Mouse (Mus musculus) forebrain, postnatal 0 days (tissue): ENCODE data around the gene F5. TPM values are rescaled to one million over a fixed set of nuclear protein-coding genes. Genes with fewer than 3 reads are reported as not detected.

Source experiments
- ATAC-seq: fragments of 200-750 bp; cut with Nextera tagmentation; 2 replicates; pipeline ENCODE4 v1.8.0; 2017; ENCODE audit warnings: mild to moderate bottlenecking, moderate library complexity
- DNase-seq: peaks from one replicate; pipeline ENCODE4 v3.0.0-alpha.2; 2015
- H3K27ac ChIP-seq: fragments of 300-500 bp; sonication (generic); 2 replicates; pipeline ENCODE4 v1.5.1; 2014; ENCODE audit warnings: low read depth, mild to moderate bottlenecking, antibody characterized with exemption, low read length, moderate library complexity, mixed read lengths
- H3K27me3 ChIP-seq: fragments of 300-500 bp; sonication (generic); 2 replicates; pipeline ENCODE4 v1.6.1; 2014; ENCODE audit warnings: mild to moderate bottlenecking, low read length, mixed read lengths; ENCODE audit not compliant: insufficient read depth
- H3K36me3 ChIP-seq: fragments of 300-500 bp; sonication (generic); 2 replicates; pipeline ENCODE4 v1.6.1; 2014; ENCODE audit warnings: mild to moderate bottlenecking, moderate library complexity; ENCODE audit not compliant: insufficient read depth
- H3K4me1 ChIP-seq: fragments of 300-500 bp; sonication (generic); 2 replicates; pipeline ENCODE4 v1.6.1; 2014; ENCODE audit warnings: antibody characterized with exemption; ENCODE audit not compliant: insufficient read depth
- H3K4me2 ChIP-seq: fragments of 300-500 bp; sonication (generic); 2 replicates; pipeline ENCODE4 v1.6.1; 2014; ENCODE audit warnings: low read depth, mild to moderate bottlenecking, moderate library complexity
- H3K4me3 ChIP-seq: fragments of 300-500 bp; sonication (generic); 2 replicates; pipeline ENCODE4 v1.5.1; 2014; ENCODE audit warnings: low read depth, low read length, mixed read lengths
- H3K9ac ChIP-seq: fragments of 300-500 bp; sonication (generic); 2 replicates; pipeline ENCODE4 v1.6.1; 2014; ENCODE audit warnings: mild to moderate bottlenecking
- H3K9me3 ChIP-seq: fragments of 300-500 bp; sonication (generic); 2 replicates; pipeline ENCODE4 v1.6.1; 2016; ENCODE audit warnings: low read length
- CTCF ChIP-seq: sonication (generic); IDR thresholded peaks from 2 replicates; pipeline ENCODE4 v1.5.1; 2016; ENCODE audit warnings: antibody characterized with exemption, control low read depth, low read depth
- WGBS: fragments of 180-500 bp; shearing (Covaris S2); extraction: QIAGEN DNeasy Blood & Tissue Kit; methylation state at CpG from one replicate; pipeline ENCODE4 v1.1.7; 2014; 5-methylcytosine and 5-hydroxymethylcytosine counted together
- polyA plus RNA-seq: library from polyadenylated mRNA; unstranded; fragments of >200 nt; fragmentation: Nextera tagmentation; extraction: Ambion mirVana; gene quantifications from 2 replicates; pipeline ENCODE4 v1.2.1, GENCODE M21; 2015
- total RNA-seq: library from RNA; depleted of rRNA; stranded (reverse); fragments of >200 nt; gene quantifications from 2 replicates; pipeline ENCODE4 v1.2.3, GENCODE M21; 2014

Gene F5
- total and polyA plus RNA-seq, 2 experiments from 2014 or later, result 0.29 to 0.48 TPM

DNA sequence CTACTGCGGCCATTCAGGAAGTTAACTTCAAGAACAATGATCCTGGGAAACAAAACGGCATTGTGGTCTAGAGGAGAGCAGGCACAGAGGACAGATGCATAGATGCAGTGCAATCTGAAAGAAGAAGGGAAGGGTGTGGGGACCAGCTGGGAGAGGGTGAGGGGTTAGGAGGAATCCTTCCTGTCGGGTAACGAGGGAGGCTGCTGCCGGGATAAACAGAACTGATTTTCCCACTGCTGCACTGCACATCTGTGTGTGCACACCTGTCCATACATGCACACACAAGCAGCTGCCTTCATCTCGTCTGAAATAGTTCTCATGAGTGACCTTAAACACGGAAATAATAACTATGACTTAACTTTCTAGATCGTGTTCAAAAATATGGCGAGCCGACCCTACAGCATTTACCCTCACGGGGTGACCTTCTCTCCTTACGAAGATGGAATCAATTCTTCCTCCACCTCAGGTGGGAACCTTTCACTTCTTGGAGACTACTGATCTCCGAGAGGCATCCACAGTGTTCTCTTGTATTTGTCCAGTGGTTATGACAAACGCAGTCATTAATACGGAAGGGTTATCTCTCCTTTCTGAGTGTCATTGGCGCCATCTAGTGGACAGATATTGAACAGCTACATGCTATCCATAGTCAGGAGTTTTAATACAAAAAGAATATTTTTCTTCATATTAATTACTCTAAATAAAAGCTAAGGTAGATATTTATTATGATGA, 32.7 kb downstream of the F5 start:
- Histone ChIP-seq H3K9ac (no peak overlapping the region), H3K9me3 (no peaks in the 10 kb centered on the region), H3K4me3 (peak overlapping the region; percentile 17), H3K4me1 (no peaks in the 10 kb centered on the region), H3K27ac (no peak overlapping the region), H3K36me3 (no peaks in the 10 kb centered on the region), H3K4me2 (peak overlapping the region; percentile 44), H3K27me3 (no peaks in the 10 kb centered on the region)
- DNase-seq, result peak; percentile 87
- WGBS, result 42% methylated on average over 16 of the region's 16 CpGs
- peak; percentile 88 for TF ChIP-seq CTCF
- ATAC-seq, result peak; percentile 88

- Histone ChIP-seq H3K4me1 (no peaks in the 10 kb centered on the region), H3K36me3 (no peaks in the 10 kb centered on the region), H3K4me2 (no peak overlapping the region), H3K4me3 (no peak overlapping the region), H3K9me3 (no peaks in the 10 kb centered on the region), H3K9ac (no peak overlapping the region), H3K27me3 (no peaks in the 10 kb centered on the region), H3K27ac (no peak overlapping the region)
- ATAC-seq (peak; percentile 36; the same call in 1 of the 2 replicates), DNase-seq (no peak)
- TF ChIP-seq CTCF, result no peak
- 45% methylated on average over 8 of the region's 8 CpGs for WGBS
Observed at GRCm38 (mm10) chr1:164184871-164185223, 33.2 kb downstream of the F5 start.

DNA sequence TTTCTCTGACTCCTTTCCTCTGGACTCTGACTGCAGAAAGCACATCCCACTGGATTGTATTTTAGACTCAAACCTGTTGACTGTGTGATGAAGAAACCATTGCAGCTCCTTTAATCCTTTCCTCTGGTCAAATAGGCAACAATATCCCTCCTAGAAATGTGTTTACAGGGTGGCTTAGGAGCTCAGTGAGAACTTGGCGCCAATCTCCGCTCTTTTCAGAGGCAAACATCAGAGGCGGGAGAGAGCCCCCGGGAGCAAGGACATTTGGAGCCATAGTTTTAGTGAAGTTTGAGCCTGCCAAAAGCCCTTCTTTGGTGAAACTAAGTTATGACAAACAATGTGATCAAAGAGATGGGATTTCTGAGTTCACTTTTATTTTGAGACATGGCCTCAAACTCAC, 33.7 kb downstream of the F5 start:
- 51% methylated on average over 4 of the region's 4 CpGs for WGBS

DNA sequence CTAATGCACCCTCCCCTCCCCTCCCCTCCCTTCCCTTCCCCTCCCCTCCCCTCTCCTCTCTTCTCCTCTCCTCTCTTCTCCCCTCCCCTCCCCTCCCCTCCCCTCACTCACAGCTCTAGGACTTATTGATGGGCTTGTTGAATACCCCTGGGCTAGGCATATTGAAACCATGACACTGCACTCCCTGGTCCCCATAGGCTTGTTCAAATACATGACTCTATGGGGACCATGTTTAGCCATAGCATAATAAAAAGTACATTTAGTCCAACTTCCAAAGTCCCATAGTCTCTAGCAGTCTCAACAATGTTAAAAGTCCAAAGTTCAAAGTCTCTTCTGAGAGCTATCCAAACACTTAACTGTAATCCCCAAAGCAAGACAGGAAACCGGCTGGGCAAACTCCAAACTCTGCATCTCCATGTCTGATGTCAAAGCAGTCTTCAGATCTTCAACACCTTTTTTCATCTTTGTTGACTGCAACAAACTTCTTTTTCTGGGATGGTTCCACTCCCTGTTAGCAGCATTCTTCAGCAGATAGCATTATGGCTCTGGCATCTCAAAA, 35.4 kb downstream of the F5 start:
- no peak for TF ChIP-seq CTCF
- no peak for DNase-seq
- no peak overlapping the region for H3K9ac ChIP-seq
- H3K4me2 ChIP-seq, result no peak overlapping the region
- ATAC-seq, result no peak
- no peaks in the 10 kb centered on the region for H3K36me3 ChIP-seq
- H3K9me3 ChIP-seq, result no peaks in the 10 kb centered on the region
- no peaks in the 10 kb centered on the region for H3K27me3 ChIP-seq
- 88% methylated on average over 1 of the region's 1 CpGs for WGBS
- H3K4me3 ChIP-seq, result no peak overlapping the region
- H3K27ac ChIP-seq, result no peak overlapping the region
- no peaks in the 10 kb centered on the region for H3K4me1 ChIP-seq

More for the DNA sequence above, 33.7 kb downstream of the F5 start:
- TF ChIP-seq CTCF, result no peak
- H3K27ac ChIP-seq, result no peak overlapping the region
- peak; percentile 3 for DNase-seq
- no peaks in the 10 kb centered on the region for H3K27me3 ChIP-seq
- H3K36me3 ChIP-seq, result no peaks in the 10 kb centered on the region
- no peak overlapping the region for H3K9ac ChIP-seq
- H3K4me1 ChIP-seq, result no peaks in the 10 kb centered on the region
- no peak for ATAC-seq
- H3K9me3 ChIP-seq, result no peaks in the 10 kb centered on the region
- no peak overlapping the region for H3K4me3 ChIP-seq
- H3K4me2 ChIP-seq, result no peak overlapping the region

GRCm38 (mm10) chr1:164199551-164199950, 47.9 kb downstream of the F5 start:
- Histone ChIP-seq H3K4me3 (no peak overlapping the region), H3K4me1 (no peaks in the 10 kb centered on the region), H3K9me3 (no peaks in the 10 kb centered on the region), H3K27ac (no peak overlapping the region), H3K36me3 (no peaks in the 10 kb centered on the region), H3K9ac (no peak overlapping the region), H3K4me2 (no peak overlapping the region), H3K27me3 (no peaks in the 10 kb centered on the region)
- DNase-seq (no peak), ATAC-seq (no peak)
- no peak for TF ChIP-seq CTCF
- WGBS, result 89% methylated on average over 4 of the region's 4 CpGs

- H3K9me3 ChIP-seq, result no peaks in the 10 kb centered on the region
- WGBS, result 90% methylated on average over 2 of the region's 2 CpGs
Observed at GRCm38 (mm10) chr1:164208437-164208836, 56.8 kb downstream of the F5 start.

DNA sequence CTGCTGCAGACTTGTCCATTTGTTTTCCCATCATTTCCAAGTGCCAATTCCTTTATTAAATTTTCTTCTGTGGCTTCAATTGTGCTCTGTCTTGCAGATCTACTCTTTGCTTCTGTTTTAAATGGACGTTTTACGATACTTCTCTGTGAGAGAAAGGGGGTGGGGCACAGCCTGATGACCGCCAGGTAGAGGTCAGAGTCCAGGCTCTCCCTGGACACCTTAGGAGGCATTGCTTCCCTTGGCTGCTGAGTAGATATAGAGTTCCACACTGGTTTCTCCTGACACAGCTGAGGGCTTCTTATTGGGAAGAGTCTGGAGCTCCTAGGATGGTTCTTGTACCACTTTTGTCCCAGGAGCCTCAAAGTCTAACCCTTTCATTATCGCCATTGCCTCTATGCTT, 59.3 kb downstream of the F5 start:
- no peaks in the 10 kb centered on the region for H3K27me3 ChIP-seq
- no peak overlapping the region for H3K27ac ChIP-seq
- no peak for TF ChIP-seq CTCF
- DNase-seq (no peak), ATAC-seq (no peak)
- no peaks in the 10 kb centered on the region for H3K9me3 ChIP-seq
- no peak overlapping the region for H3K4me2 ChIP-seq
- no peaks in the 10 kb centered on the region for H3K36me3 ChIP-seq
- no peak overlapping the region for H3K4me3 ChIP-seq
- no peak overlapping the region for H3K9ac ChIP-seq
- WGBS, result 85% methylated on average over 4 of the region's 4 CpGs
- no peaks in the 10 kb centered on the region for H3K4me1 ChIP-seq

More at GRCm38 (mm10) chr1:164208437-164208836, 56.8 kb downstream of the F5 start:
- Histone ChIP-seq H3K4me2 (no peak overlapping the region), H3K4me3 (no peak overlapping the region), H3K36me3 (no peaks in the 10 kb centered on the region), H3K27me3 (no peaks in the 10 kb centered on the region), H3K27ac (no peak overlapping the region), H3K9ac (no peak overlapping the region), H3K4me1 (no peaks in the 10 kb centered on the region)
- DNase-seq, result no peak
- ATAC-seq, result no peak
- no peak for TF ChIP-seq CTCF
